Mouse (Mus musculus): ENCODE data around the gene Trim9.

The Trim9 gene

DNA sequence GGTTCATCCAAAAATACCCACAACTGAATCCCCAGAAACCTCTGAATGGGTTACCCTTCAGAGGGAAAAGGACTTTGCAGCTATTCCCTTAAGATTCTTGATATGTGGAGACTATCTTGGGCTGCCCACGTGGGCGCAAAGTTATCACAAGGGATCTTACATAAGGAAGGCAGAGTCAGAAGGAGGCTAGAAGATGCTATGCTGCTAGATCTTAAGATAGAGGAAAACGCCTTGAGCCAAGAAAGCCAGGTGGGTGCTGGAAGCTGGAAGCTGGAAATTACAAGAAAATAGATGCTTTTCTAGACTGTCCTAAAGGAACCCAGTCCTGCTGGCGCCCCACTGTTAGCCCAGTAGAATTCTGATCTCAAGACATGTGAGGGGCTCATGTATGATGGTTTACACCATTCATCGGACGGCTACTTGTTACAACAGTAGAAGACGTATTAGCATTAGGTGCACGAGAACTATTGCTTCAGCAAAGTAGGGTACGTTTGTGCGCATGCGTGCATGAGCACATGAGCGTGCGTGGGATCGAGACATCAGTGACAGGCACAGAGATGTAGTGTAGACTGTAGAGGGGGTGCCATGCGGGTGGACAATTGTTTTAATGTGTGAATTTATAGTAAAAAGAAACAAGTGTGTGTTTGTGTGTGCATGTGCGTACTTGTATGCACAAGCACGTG lies 85.0 kb downstream of the Trim9 start:
- peak; percentile 76 for ATAC-seq (ENCODE audit: low TSS enrichment)

DNA sequence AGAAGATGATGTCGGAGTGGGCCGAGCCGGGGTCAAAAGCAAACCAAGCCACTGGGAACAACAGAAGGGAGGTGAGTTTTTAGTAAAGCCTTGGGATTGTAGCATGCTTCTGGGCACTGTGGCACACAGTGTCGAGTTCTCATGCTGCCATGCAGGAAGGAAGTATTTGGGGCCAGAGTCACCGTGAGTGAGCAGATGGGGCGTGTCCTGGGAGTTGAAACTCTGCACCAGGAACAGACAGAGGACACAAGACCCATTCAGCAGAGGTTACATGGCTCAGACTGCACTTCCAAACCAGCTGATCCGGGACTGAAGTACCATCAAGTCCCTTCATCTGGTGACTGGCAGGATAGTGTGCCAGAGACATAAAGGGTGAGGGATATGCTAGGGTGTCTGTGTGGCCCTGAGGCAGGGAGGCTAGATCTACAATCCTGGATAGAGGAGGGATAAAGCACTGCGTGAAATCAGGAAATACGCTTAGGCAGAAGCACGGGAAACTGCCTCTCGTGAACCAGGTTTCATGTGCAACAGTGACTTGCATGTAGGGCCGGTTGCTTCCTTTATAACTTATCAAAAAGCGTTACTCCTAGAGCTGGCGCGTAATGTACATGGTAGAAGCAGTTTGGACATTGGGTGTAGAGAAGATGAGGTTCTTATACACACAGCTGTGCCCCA lies 96.1 kb downstream of the Trim9 start:
- no peak for ATAC-seq (ENCODE audit: low TSS enrichment)

DNA sequence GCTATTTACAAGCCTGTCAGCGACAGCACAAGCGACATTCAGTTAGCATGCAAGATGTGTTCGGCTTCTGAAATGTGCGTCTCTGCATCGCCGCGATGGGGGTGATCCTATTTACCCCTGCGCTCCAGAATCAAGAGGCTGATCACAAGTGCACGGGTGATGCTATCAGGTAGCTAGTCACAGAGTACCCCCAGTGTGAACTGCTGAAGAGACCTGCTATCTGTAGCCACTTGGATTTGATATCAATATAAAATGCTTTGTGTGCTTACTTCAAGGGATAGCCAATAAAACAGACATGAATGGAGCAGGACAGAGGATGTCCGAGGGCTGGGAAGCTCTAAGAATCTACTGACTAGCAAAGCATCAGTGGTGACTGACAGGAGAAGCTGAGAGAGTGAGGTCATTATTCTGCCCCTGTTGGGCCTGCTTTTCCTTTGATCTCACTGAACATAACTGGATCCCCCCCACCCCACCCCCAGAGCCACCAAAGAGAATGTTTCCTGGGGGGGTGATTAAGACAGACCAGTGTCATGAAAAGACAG lies 97.7 kb downstream of the Trim9 start:
- no peak for ATAC-seq (ENCODE audit: low TSS enrichment)

DNA sequence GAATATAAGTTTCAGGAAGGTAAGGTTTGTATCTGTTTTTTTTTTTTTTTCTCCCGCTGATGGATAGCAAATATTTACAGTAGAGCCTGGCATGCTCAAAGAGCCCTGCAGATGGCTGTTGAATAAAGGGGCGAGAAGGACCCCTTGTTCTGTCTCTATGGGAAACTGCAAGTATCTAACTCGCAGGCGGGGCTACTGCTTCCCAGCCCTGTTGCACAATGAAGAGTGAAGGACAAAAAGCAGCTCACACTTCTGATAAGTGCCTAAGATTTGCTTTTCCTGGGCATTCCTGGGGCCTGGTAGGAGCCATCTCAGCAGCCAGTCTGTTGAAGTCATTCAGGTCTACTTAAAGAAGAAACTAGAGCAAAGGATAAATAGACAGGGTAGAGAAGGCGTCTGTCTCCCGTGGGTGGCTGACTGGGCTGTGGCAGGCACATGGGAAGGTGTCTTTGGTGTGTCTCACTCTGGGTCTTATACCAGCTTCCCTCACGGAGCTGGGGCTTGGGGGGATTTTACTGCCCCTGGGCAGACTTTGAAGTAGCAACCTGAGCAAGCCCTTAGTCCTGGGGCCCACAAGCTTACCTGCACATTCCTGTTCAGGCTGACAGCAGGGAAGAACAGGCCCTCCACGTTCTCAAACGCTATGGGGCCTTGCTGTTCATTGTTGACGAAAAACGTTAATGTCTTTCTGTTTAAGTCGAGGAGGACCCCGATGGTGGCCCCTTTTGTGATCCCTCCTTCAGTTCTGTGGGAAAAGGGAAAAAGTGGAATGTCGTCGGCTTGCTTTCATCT lies 99.5 kb downstream of the Trim9 start:
- ATAC-seq (ENCODE audit: low TSS enrichment): peak; percentile 55

DNA sequence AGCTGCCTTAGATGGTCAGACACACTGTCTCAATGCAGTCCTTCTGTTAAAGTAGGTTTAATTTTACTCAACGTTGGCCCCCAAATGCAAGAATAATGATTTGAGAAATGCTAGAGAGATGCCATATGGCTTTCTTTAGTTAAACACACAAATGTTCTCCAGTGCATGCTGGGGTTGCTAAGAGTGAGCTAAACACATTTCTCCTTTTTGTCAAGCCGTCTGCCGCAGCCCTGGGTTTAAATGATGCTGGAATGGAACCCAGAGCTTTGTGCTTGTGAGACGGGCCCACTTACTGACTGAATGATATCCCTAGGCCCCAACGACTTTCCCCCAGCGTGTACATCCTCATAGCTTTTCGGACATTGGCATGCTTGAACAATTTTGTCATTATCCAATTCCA lies 104.9 kb downstream of the Trim9 start:
- ATAC-seq (ENCODE audit: low TSS enrichment): peak; percentile 51

DNA sequence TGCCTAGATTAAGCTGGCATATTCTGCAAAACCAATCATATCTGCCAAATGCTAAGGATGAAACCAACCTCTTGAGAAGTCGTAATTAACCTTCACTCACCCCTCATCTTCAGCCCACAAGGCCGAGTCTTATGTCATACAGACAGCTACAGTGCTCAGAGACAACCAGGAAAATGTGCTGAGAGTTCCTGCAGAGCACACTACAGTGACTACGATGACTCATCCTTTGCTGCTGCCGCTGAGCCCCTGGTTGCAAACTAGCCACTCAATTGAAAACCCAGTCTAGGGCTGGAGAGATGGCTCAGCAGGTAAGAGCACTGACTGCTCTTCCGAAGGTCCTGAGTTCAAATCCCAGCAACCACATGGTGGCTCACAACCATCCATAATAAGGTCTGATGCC lies 107.7 kb downstream of the Trim9 start:
- peak; percentile 28; the same call in 1 of the 2 replicates for ATAC-seq (ENCODE audit: low TSS enrichment)

DNA sequence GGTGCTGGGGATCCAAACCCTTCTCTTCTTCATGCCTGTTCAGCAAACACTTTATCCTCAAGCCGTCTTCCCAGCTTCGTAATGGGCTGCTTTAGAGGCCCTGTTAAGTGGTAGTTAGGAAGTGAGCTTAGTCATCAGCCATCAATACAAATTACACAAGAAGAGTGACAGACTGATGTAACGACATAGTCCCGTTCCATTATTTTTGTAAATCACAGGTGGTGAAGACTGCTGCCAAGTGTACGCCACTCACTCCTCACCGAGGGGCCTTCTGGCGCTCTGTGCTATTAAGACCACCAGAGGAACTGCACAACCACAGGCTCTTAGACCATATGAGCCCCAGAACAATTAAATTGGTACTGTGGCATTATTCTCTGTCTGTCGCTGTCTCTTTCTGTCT lies 108.8 kb downstream of the Trim9 start:
- no peak for ATAC-seq (ENCODE audit: low TSS enrichment)

DNA sequence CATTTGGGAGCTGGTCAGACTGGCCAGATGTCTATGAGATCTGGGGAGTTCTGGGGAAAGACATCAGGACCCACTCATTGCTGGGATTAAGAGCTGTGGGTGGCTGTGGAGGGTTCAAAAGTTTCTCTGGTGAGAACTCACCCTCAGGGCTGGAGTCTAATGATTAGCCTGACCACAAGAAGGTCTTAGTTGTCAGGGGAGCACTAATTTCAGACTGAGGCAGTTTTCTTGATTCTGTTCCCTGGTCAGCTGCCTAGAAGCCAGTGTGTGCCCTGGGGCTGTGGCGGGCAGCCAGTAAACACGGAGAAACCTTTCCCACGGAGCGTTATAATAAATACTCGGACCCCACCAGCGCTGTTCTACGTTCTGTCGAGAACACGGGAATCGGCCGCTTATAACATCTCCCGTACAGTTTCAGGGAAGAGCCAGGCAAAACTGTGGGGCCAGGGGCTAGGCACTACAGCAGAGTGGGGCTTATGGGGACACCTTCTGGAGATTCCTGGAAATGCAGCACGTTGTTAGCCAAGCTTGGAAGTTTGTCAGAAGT lies 112.4 kb downstream of the Trim9 start:
- peak; percentile 48; the same call in 1 of the 2 replicates for ATAC-seq (ENCODE audit: low TSS enrichment)

DNA sequence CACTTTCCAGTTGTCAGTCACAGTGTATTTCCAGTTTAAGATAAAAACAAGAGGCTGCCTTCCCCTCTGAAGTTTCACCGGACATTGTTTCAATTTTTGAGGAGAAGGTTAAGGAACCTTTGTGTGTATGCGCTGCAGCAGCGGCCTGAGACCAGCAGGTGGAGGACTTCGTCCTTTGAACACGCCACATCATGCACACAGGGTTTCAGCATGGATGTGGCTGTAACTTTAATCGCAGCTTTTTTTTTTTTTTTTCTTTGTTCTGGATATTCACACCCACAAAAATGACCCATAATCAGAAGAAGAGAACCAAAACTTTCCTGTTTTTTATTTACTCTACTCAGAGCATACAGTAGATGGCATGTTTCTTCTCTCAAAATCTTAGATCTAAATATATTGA lies 113.0 kb downstream of the Trim9 start:
- peak; percentile 76 for ATAC-seq (ENCODE audit: low TSS enrichment)

DNA sequence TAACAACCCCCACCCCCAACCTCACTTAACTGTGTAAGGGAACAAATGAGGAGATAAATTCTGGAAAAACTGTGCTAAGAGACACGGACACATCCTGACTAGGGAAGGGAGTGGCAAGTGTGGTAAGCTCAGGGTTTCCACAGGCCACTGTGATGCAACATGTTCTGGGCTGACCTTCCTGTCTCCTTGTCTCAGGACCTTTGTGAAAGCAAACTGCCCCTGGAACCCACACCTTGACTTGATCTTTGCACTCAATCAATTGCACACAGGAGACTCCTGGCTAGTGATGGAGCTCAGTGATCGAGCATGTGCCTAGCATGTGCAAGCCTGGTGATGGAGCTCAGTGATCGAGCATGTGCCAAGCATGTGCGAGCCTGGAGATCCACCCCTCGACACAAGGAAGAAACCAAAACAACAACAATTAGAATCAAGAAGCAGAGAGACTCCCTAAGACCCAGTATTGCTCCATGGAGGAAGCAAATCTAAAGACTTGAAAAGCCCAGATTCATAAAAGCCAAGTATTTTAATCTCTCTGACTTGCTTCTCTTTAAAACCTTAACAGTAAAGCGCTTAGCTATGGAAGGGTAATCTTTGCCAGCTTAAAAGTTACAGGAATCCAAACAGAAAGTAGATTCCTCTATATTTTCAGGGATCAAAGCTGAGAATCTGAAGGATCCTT lies 113.6 kb downstream of the Trim9 start:
- ATAC-seq (ENCODE audit: low TSS enrichment): no peak

DNA sequence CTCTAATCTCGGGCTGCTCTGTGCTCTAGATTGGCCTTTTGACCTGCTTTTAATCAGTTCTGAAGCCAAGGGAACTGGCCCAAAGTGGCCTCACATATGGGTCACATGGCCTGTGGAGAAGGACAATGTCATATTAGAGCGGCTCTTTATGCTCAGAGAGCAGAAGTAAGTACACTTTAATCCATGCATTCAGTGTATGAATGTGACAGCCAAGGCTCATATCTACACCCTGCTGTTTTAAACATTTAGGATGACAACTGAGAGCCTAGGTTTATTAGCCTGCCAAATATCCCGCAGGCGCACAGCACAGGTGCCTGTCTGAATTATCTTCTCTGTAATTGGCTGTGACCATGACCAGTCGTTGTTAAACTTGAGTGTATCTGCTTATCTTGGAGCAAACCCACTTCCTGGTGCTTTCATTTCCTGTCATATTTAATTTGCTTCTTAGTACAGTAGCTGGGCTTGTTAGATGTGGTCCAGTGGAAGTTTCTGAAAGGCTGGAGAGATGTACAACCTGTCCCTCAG lies 115.3 kb downstream of the Trim9 start:
- no peak for ATAC-seq (ENCODE audit: low TSS enrichment)

DNA sequence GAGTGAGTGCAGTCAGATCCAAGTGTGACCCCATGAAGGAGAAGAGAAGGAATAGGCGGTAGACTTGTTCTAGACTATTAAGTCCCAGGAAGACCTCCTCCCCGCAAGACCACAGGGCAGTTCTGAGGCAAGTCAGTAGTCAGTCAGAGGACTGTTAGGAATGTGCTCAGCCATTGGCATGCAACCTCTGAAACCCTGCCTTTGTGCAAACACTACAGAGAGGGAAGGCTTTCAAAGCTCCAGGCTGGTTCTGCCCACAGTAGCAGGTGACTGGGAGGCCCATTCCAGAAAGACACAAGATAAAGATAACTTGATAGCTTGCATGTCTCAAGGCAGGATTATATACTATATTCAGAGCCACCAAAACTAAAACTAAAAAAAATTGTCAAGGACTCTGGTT lies 116.1 kb downstream of the Trim9 start, which contains the start of gene Pygl:
Pygl (minus strand) TSS at position 195 of the 400 bp plus-strand sequence.
- ATAC-seq (ENCODE audit: low TSS enrichment): no peak

DNA sequence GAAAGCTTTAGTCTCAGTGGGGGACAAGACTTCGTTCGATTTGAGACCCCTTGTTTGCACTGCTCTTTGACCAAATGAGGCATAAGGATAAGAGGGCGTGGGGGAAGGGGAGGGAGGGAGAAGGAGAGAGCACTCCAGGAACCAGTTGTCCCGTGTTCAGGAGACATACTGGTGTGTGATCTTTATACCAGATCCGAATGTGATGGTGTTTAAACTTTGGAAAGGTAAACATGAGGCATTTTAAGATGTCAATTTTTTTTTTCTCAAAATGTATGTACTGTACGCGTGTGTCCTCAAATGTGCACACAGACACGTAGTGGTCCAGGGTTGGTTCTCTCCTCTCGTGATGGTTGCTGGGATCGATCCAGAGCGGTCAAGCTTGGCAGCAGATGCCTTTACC lies 119.3 kb downstream of the Trim9 start:
- ATAC-seq (ENCODE audit: low TSS enrichment): no peak

DNA sequence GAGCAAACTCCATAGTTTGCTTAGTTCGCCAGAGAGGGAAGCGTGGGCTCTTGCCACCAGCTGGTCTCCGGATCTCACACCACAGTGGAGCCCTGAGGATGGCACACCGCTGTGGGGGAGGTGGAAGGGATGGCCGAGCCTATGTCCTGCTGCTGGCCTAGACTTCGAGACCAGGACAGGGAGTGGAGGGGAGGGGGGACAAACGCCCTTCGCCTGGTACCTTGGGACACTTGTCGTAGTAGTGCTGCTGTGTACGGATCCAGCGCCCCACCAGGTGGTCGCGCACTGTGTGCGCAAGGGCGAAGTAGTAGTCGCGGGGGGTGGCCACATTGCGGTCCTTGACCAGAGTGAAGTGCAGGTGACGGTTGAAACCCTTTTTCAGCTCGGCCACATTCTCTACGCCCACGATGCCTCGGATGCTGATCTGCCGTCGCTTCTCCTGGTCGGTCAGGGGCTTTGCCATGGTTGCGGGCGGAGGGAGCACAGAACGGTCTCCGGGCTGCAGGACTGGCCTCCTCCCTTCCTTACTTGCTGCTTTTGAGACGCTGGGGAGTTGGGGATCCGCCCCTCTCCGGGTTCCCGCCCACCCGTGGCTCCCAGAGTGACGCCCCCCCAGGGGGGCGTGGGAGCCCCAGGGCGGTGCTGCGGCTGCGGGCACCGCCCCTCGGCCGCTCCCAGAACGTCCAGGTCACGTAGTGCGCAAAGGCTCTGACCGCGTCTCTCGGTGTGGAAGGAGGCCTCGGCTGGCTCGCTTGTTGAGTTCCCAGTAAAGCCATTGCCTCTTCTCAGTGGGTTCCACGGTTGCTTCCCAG lies 120.1 kb downstream of the Trim9 start:
- ATAC-seq (ENCODE audit: low TSS enrichment): peak; percentile 81

DNA sequence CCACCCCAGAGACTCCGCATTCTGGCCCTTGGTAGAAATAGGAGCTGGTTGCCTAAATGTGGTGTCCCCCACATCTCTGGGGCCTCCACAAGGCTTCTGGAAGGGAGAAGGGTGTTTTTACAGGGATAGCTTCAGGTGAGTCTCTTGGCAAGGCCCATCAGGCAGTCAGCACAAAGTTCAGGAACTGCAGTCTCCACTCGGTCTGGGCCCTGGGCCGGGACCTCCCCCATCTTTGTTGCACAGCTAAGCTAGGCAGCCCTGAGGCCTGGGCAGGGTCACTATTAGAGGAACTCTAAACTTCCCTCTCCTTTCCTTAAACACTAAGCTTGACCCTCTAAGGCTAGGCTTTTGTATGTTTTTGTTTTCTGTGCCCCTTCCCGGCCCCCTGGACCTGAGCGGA lies 120.8 kb downstream of the Trim9 start:
- ATAC-seq (ENCODE audit: low TSS enrichment): no peak

DNA sequence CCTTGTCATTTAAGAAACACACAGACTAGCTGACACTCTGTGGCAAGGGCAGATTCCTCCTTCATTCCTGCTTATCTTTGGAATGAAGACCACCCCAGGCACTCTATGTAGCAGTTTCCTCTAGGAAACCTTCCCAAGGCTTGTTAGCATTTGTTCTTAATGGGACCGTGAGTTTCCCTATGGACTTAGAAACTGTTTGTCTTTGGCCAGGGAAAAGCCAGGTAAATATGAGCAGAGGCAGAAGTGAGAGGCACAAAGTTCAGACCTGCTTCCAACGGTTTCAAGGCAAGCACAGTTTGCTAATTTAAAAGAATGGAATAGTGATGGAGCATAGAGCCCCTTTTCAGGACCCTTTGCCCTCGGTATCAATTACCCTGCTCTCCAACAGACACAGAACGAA lies 124.1 kb downstream of the Trim9 start:
- ATAC-seq (ENCODE audit: low TSS enrichment): no peak

DNA sequence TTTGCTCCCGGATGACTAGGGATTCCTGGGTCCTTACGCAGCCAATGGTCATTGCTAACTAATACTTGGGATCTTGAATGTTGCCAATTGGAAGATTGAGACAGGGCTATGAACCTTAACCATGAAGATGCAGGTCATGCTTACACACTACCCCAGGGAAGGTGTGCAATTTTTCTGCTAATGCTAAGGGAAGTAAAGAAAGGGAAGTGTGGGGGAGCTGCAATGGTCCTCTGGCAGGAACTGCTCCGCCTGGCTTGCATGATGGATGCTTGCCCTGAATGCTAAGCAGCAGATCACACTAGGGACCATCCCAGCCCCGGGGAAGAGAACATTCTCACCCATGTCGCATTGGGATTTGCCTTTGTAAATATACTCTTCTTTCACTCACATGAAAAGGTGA lies 126.0 kb downstream of the Trim9 start:
- no peak for ATAC-seq (ENCODE audit: low TSS enrichment)

DNA sequence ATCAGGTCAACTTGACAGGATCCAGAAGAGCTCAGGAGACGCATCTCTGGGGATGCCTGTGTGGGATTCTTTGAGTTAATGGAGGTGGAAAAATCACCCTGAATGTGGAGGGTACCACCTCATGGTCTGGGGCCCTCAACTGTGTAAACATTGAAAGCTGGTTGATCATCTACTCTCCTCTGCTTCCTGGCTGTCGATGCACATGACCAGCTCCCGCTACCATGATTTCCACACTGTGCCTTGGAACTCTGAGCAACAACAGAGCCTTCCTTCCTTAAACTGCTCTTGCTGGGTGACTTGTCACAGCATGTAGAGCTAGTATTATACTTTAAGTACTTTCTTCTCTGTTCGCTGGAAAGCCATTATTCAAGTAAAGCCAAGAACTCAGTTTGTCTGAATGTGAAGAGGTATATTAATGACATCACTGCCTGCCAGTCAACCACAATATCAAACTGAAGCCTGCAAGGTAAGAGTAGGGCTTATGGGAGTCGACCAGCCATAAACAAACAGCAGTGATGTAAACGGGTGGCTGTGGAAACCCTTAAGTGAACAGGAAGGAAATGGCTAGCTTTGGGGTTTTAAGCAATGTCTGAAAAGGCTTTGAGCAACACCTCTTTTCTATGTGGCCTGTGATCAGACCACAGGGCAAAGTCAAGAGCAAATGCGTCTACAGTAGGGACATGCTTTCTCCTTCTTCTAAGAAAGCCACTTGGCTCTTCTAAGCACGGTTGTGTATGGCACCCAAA lies 128.4 kb downstream of the Trim9 start:
- ATAC-seq (ENCODE audit: low TSS enrichment): no peak

DNA sequence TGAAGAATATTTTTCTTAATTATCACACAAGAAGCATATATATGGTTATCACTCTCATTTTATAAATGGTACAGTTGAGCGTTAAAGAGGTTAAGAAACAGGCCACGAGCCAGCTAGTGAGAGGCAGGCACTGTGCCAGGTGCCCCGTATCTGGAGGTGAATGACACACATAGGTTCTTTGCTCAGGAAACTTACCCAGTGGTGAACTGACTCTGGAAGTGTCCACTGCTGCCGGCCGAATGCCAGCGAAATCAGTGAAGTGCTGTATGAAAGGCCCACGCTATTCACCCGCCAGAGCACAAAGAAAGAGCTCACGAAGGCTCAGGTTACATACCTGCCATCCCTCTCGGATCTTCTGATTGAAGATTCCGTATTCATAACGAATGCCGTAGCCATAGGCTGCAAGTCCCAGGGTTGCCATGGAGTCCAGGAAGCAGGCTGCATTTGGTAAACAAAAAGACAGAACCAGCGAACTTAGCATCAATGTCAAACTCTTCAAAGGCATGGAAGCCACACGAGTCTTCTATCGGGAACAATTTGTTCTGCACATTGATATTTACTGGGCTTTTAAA lies 131.1 kb downstream of the Trim9 start:
- ATAC-seq (ENCODE audit: low TSS enrichment): no peak
